Mouse (Mus musculus) thymus, adult 2 months (tissue): Measurements from ENCODE around the gene Pax2. TPM values are rescaled to one million over a fixed set of nuclear protein-coding genes. Genes with fewer than 3 reads are reported as not detected.

Experiments used
- DNase-seq: peaks from one replicate; pipeline ENCODE4 v3.0.0; 2021
- H3K27ac ChIP-seq: fragments of 200-500 bp; 2 replicates; pipeline ENCODE4 v1.5.1; 2012; ENCODE audit warnings: low read length, control low read depth; ENCODE audit not compliant: control insufficient read depth, insufficient read depth
- H3K27me3 ChIP-seq: fragments of 200-500 bp; 2 replicates; pipeline ENCODE4 v1.6.1; 2012; ENCODE audit warnings: mild to moderate bottlenecking, low read length, moderate library complexity, mixed read lengths; ENCODE audit not compliant: control insufficient read depth, insufficient read depth
- H3K36me3 ChIP-seq: fragments of 200-500 bp; 2 replicates; pipeline ENCODE4 v1.6.1; 2012; ENCODE audit warnings: mild to moderate bottlenecking, low read length, moderate library complexity; ENCODE audit not compliant: control insufficient read depth, insufficient read depth
- H3K4me1 ChIP-seq: fragments of 200-500 bp; replicated peaks from 2 replicates; pipeline ENCODE4 v1.6.1; 2012; ENCODE audit warnings: low read length; ENCODE audit not compliant: control insufficient read depth, insufficient read depth
- H3K4me3 ChIP-seq: fragments of 200-500 bp; 2 replicates; pipeline ENCODE4 v1.5.1; 2012; ENCODE audit warnings: mild to moderate bottlenecking, low read length, control low read depth, moderate library complexity; ENCODE audit not compliant: control insufficient read depth, insufficient read depth
- CTCF ChIP-seq: fragments of 200-500 bp; IDR thresholded peaks from 2 replicates; pipeline ENCODE4 v1.5.1; 2012; ENCODE audit warnings: mild to moderate bottlenecking, control low read depth, low read length, moderate library complexity, borderline replicate concordance; ENCODE audit not compliant: control insufficient read depth, poor library complexity, insufficient read depth; ENCODE audit errors: extremely low read depth
- POLR2A ChIP-seq: fragments of 200-500 bp; IDR thresholded peaks from 2 replicates; pipeline ENCODE4 v1.6.1; 2012; ENCODE audit warnings: mild to moderate bottlenecking, low read length, control low read depth, moderate library complexity; ENCODE audit not compliant: control insufficient read depth, poor library complexity, insufficient read depth; ENCODE audit errors: extremely low read depth
- WGBS: fragments of 180-500 bp; shearing (Covaris S2); methylation state at CpG from one replicate; pipeline ENCODE4 v1.1.7; 2018; 5-methylcytosine and 5-hydroxymethylcytosine counted together
- polyA plus RNA-seq: library from polyadenylated mRNA; depleted of rRNA; stranded (reverse); fragments of >200 nt; gene quantifications from 2 replicates; pipeline ENCODE4 v1.2.3, GENCODE M21; 2012

Gene Pax2
- polyA plus RNA-seq, 1 experiment = 0.12 TPM

- TF ChIP-seq POLR2A (no peak), CTCF (no peak)
- Histone ChIP-seq H3K27ac (no peak overlapping the region), H3K27me3 (peaks cover 34% of the 10 kb centered on the region; the same call in 1 of the 2 replicates), H3K4me3 (no peak overlapping the region), H3K4me1 (no peaks in the 10 kb centered on the region), H3K36me3 (no peaks in the 10 kb centered on the region)
- WGBS = 19% methylated on average over 14 of the region's 14 CpGs
- no peak for DNase-seq
Measured at GRCm38 (mm10) chr19:44753361-44753760, 2.5 kb upstream of the Pax2 start.

GRCm38 (mm10) chr19:44754461-44755377, 1.1 kb upstream of the Pax2 start:
- no peak overlapping the region for H3K4me3 ChIP-seq
- DNase-seq = peak; percentile 13

GRCm38 (mm10) chr19:44755378-44755692, 510 bp upstream of the Pax2 start:
- Histone ChIP-seq H3K27me3 (peaks cover 34% of the 10 kb centered on the region; the same call in 1 of the 2 replicates), H3K4me3 (no peak overlapping the region)
- WGBS = 4% methylated on average over 13 of the region's 13 CpGs

More at GRCm38 (mm10) chr19:44754461-44755377, 1.1 kb upstream of the Pax2 start:
- 3% methylated on average over 16 of the region's 16 CpGs for WGBS
- no peak overlapping the region for H3K27ac ChIP-seq
- no peaks in the 10 kb centered on the region for H3K36me3 ChIP-seq
- no peaks in the 10 kb centered on the region for H3K4me1 ChIP-seq
- H3K27me3 ChIP-seq = peaks cover 37% of the 10 kb centered on the region; the same call in 1 of the 2 replicates
- TF ChIP-seq POLR2A (no peak), CTCF (no peak)

GRCm38 (mm10) chr19:44756421-44757230, 781 bp downstream of the Pax2 start:
- no peak overlapping the region for H3K27ac ChIP-seq
- peaks cover 28% of the 10 kb centered on the region for H3K27me3 ChIP-seq
- DNase-seq = no peak
- H3K4me3 ChIP-seq = no peak overlapping the region
- no peaks in the 10 kb centered on the region for H3K36me3 ChIP-seq
- TF ChIP-seq CTCF (no peak), POLR2A (no peak)
- no peaks in the 10 kb centered on the region for H3K4me1 ChIP-seq
- WGBS = 2% methylated on average over 71 of the region's 71 CpGs

More at GRCm38 (mm10) chr19:44755378-44755692, 510 bp upstream of the Pax2 start:
- no peak for DNase-seq
- Histone ChIP-seq H3K4me1 (no peaks in the 10 kb centered on the region), H3K36me3 (no peaks in the 10 kb centered on the region), H3K27ac (no peak overlapping the region)
- TF ChIP-seq CTCF = no peak
- no peak for TF ChIP-seq POLR2A

GRCm38 (mm10) chr19:44757231-44757871, 1.5 kb downstream of the Pax2 start:
- H3K27ac ChIP-seq = no peak overlapping the region
- no peak for TF ChIP-seq POLR2A

GRCm38 (mm10) chr19:44758846-44759245, 3.0 kb downstream of the Pax2 start:
- no peaks in the 10 kb centered on the region for H3K4me1 ChIP-seq
- TF ChIP-seq CTCF (no peak), POLR2A (no peak)
- H3K36me3 ChIP-seq = no peaks in the 10 kb centered on the region
- no peak overlapping the region for H3K4me3 ChIP-seq
- no peak overlapping the region for H3K27ac ChIP-seq
- peaks cover 33% of the 10 kb centered on the region for H3K27me3 ChIP-seq
- WGBS = 4% methylated on average over 28 of the region's 28 CpGs
- DNase-seq = no peak

More at GRCm38 (mm10) chr19:44757231-44757871, 1.5 kb downstream of the Pax2 start:
- Histone ChIP-seq H3K4me1 (no peaks in the 10 kb centered on the region), H3K27me3 (peaks cover 30% of the 10 kb centered on the region), H3K4me3 (no peak overlapping the region), H3K36me3 (no peaks in the 10 kb centered on the region)
- WGBS = 2% methylated on average over 37 of the region's 38 CpGs
- DNase-seq = no peak
